ENCODE assay signal across 33 mouse cellular contexts in the genomic region with DNA sequence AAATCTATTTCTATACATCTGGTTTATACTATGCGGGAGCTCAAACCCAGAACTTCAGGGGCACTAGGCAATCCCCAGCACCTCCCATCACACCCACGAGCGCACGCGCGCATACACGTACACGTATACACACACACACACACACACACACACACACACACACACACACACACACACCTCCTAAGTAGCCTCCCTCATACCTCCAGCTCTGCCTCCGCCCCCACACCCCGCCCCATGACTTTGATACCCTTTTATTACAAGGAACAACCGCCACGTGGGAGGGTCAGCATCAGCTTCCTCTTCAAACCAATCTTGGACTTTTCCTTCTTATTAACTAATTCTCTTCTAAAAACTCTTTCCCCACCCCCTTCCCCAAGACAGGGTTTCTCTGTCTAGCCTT. TPM values are rescaled to one million over a fixed set of nuclear protein-coding genes. Genes with fewer than 3 reads are reported as not detected.
DNase-seq lines count a peak whose midpoint lies in the region; ATAC-seq and TF ChIP-seq lines count a peak whose summit lies in the region.
"Had no signal": no experiment of that assay in that cellular context is flagged by ENCODE, and none has a peak within 500 bp of the region (broad histone marks: within the 10 kb centered on the region; RNA-seq: fewer than 3 reads in every experiment).

No protein-coding gene starts in this region.

- H3K4me3 ChIP-seq in liver, embryonic 12.5 days = no peak overlapping the region
- no peak overlapping the region for H3K4me3 ChIP-seq in liver, postnatal 0 days (ENCODE audit: low read depth, low read length)
- H3K4me3 ChIP-seq in ES-Bruce4 (ENCODE audit: low read depth, low read length) = peak overlapping the region; percentile 65
- H3K4me3 ChIP-seq in ES-E14 (ENCODE audit: insufficient read depth in 1 of 2, low read depth in 1 of 2, low read length in 2 of 2, poor library complexity in 1 of 2, severe bottlenecking in 1 of 2) = peak overlapping the region; percentile 79 to 81
- H3K4me3 ChIP-seq in stomach, postnatal 0 days (ENCODE audit: low read depth, low read length) = no peak overlapping the region
- H3K4me3 ChIP-seq: forebrain, embryonic 10.5 days; forebrain, embryonic 13.5 days; heart, embryonic 12.5 days; heart, embryonic 15.5 days; hindbrain, embryonic 10.5 days; hindbrain, embryonic 13.5 days had no signal

- H3K4me1 ChIP-seq in liver, embryonic 12.5 days = peaks cover 34% of the 10 kb centered on the region
- 0 out of 2 replicates have a peak, but pooled peaks cover 3% of the 10 kb centered on the region for H3K4me1 ChIP-seq in liver, postnatal 0 days (ENCODE audit: insufficient read depth)
- peaks cover 2% of the 10 kb centered on the region for H3K4me1 ChIP-seq in ES-Bruce4 (ENCODE audit: control insufficient read depth, insufficient read depth, low read length)
- H3K4me1 ChIP-seq in ES-E14 (ENCODE audit: control insufficient read depth in 2 of 2, insufficient read depth in 2 of 2, low read length in 2 of 2, poor library complexity in 1 of 2) = peaks cover 0 to 12% of the 10 kb centered on the region in 2 experiments; a peak in 1 of 4 replicates
- H3K4me1 ChIP-seq in stomach, postnatal 0 days (replicated peaks; ENCODE audit: control insufficient read depth, insufficient read depth) = no peaks in the 10 kb centered on the region

- TF ChIP-seq CTCF in liver, postnatal 0 days (IDR thresholded peaks at IDR 0.05; ENCODE audit: low read depth) = no peak
- TF ChIP-seq CTCF in ES-Bruce4 (IDR thresholded peaks at IDR 0.05; ENCODE audit: low read depth, low read length) = no peak
- TF ChIP-seq CTCF in stomach, postnatal 0 days (IDR thresholded peaks at IDR 0.05; ENCODE audit: low read depth) = no peak

- peak overlapping the region; percentile 67 for H3K4me2 ChIP-seq in liver, embryonic 12.5 days
- H3K4me2 ChIP-seq in liver, postnatal 0 days (ENCODE audit: low read depth, low read length) = no peak overlapping the region
- no peak overlapping the region for H3K4me2 ChIP-seq in stomach, postnatal 0 days (replicated peaks; ENCODE audit: low read depth)
- H3K4me2 ChIP-seq: forebrain, embryonic 13.5 days; heart, embryonic 12.5 days; heart, embryonic 15.5 days; hindbrain, embryonic 13.5 days had no signal

- 84% methylated on average over 12 of the region's 12 CpGs for WGBS in liver, embryonic 12.5 days (ENCODE audit: insufficient replicate concordance)
- WGBS in liver, postnatal 0 days (ENCODE audit: insufficient replicate concordance) = 88% methylated on average over 12 of the region's 12 CpGs
- 87% methylated on average over 12 of the region's 12 CpGs for WGBS in stomach, postnatal 0 days

- no peaks in the 10 kb centered on the region for H3K36me3 ChIP-seq in liver, embryonic 12.5 days
- H3K36me3 ChIP-seq in liver, postnatal 0 days (replicated peaks; ENCODE audit: insufficient read depth, low read length) = no peaks in the 10 kb centered on the region
- peaks cover 9% of the 10 kb centered on the region for H3K36me3 ChIP-seq in ES-Bruce4 (ENCODE audit: control insufficient read depth, insufficient read depth, low read length, poor library complexity, severe bottlenecking)
- H3K36me3 ChIP-seq in ES-E14 (ENCODE audit: control insufficient read depth, insufficient read depth, low read length, poor library complexity, severe bottlenecking) = peaks cover 10% of the 10 kb centered on the region
- no peaks in the 10 kb centered on the region for H3K36me3 ChIP-seq in stomach, postnatal 0 days (ENCODE audit: control insufficient read depth, insufficient read depth, low read length)
- H3K36me3 ChIP-seq: forebrain, embryonic 10.5 days; G1E; heart, embryonic 12.5 days; heart, embryonic 15.5 days; hindbrain, embryonic 10.5 days; hindbrain, embryonic 13.5 days had no signal

- H3K27ac ChIP-seq in liver, embryonic 12.5 days = no peak overlapping the region
- H3K27ac ChIP-seq in liver, postnatal 0 days (ENCODE audit: low read depth) = no peak overlapping the region
- H3K27ac ChIP-seq in ES-Bruce4 (ENCODE audit: insufficient read depth, low read length) (peak overlapping the region; percentile 98), ES-E14 (ENCODE audit: insufficient read depth, low read depth, low read length, poor library complexity, severe bottlenecking) (peak overlapping the region; percentile 100)
- H3K27ac ChIP-seq in stomach, postnatal 0 days (replicated peaks) = no peak overlapping the region
- H3K27ac ChIP-seq: forebrain, embryonic 10.5 days; forebrain, embryonic 13.5 days; heart, embryonic 15.5 days; hindbrain, embryonic 10.5 days; hindbrain, embryonic 13.5 days had no signal

- TF ChIP-seq EP300 in liver, postnatal 0 days (IDR thresholded peaks at IDR 0.05; ENCODE audit: low read depth) = no peak
- TF ChIP-seq EP300 in ES-Bruce4 (IDR thresholded peaks at IDR 0.05; ENCODE audit: insufficient read depth, low read depth, low read length) = peak; percentile 85; the same call in 1 of the 2 replicates
- TF ChIP-seq EP300 in stomach, postnatal 0 days (optimal IDR thresholded peaks at IDR 0.05) = no peak

- no peak for TF ChIP-seq POLR2A in ES-Bruce4 (IDR thresholded peaks at IDR 0.05; ENCODE audit: insufficient read depth, low read length)

- no peak for ATAC-seq in liver, embryonic 12.5 days
- ATAC-seq in liver, postnatal 0 days = no peak
- no peak for ATAC-seq in stomach, postnatal 0 days (ENCODE audit: low FRiP score, low TSS enrichment)
- no peak for ATAC-seq in CD4-positive, CD25-positive, alpha-beta regulatory T cell, adult 4 months
- ATAC-seq: forebrain, embryonic 13.5 days; forebrain, embryonic 16.5 days; hindbrain, embryonic 16.5 days had no signal

- no peaks in the 10 kb centered on the region for H3K9me3 ChIP-seq in liver, embryonic 12.5 days (replicated peaks)
- H3K9me3 ChIP-seq in liver, postnatal 0 days (ENCODE audit: low read length) = no peaks in the 10 kb centered on the region
- H3K9me3 ChIP-seq in ES-Bruce4 (replicated peaks; ENCODE audit: control insufficient read depth, insufficient read depth, low read length, poor library complexity, severe bottlenecking) = no peaks in the 10 kb centered on the region
- no peaks in the 10 kb centered on the region for H3K9me3 ChIP-seq in ES-E14 (ENCODE audit: control insufficient read depth, insufficient read depth, low read depth, low read length)
- no peaks in the 10 kb centered on the region for H3K9me3 ChIP-seq in stomach, postnatal 0 days (ENCODE audit: control insufficient read depth, low read length)
- H3K9me3 ChIP-seq: forebrain, embryonic 10.5 days; forebrain, embryonic 13.5 days; G1E; heart, embryonic 12.5 days; heart, embryonic 15.5 days; hindbrain, embryonic 10.5 days; hindbrain, embryonic 13.5 days had no signal

- H3K27me3 ChIP-seq in liver, embryonic 12.5 days (replicated peaks) = no peaks in the 10 kb centered on the region
- no peaks in the 10 kb centered on the region for H3K27me3 ChIP-seq in liver, postnatal 0 days (ENCODE audit: insufficient read depth, low read length)
- H3K27me3 ChIP-seq in ES-Bruce4 (ENCODE audit: control insufficient read depth, insufficient read depth, low read length, poor library complexity, severe bottlenecking) = no peaks in the 10 kb centered on the region
- no peaks in the 10 kb centered on the region for H3K27me3 ChIP-seq in stomach, postnatal 0 days (ENCODE audit: control insufficient read depth, insufficient read depth, low read length)
- H3K27me3 ChIP-seq: forebrain, embryonic 13.5 days; heart, embryonic 12.5 days; heart, embryonic 15.5 days; hindbrain, embryonic 13.5 days had no signal

- H3K9ac ChIP-seq in liver, embryonic 12.5 days = no peak overlapping the region
- H3K9ac ChIP-seq in liver, postnatal 0 days (replicated peaks) = no peak overlapping the region
- H3K9ac ChIP-seq in ES-Bruce4 (ENCODE audit: low read depth, poor library complexity, severe bottlenecking) = peak overlapping the region; percentile 87
- H3K9ac ChIP-seq in ES-E14 (ENCODE audit: insufficient read depth, low read depth, low read length, poor library complexity, severe bottlenecking) = peak overlapping the region; percentile 88
- no peak overlapping the region for H3K9ac ChIP-seq in stomach, postnatal 0 days (ENCODE audit: low read length)
- H3K9ac ChIP-seq: forebrain, embryonic 13.5 days; heart, embryonic 12.5 days; heart, embryonic 15.5 days; hindbrain, embryonic 13.5 days had no signal

- in situ Hi-C loops in ES-E14 (cut with MboI; ENCODE audit: low sequenced_read_pairs in 2 of 2, unreplicated experiment in 2 of 2) = no loop called here

- DNase-seq in liver, postnatal 0 days = no peak
- no peak for DNase-seq in ES-E14 (ENCODE audit: low read depth, low spot score)
- DNase-seq in ZHBTc4 (ENCODE audit: low read depth, low spot score) = peak; percentile 94
- no peak for DNase-seq in left cerebral cortex, adult 11 months (ENCODE audit: low spot score)
- no peak for DNase-seq in stomach, postnatal 0 days (ENCODE audit: low spot score)
- DNase-seq: adrenal gland, postnatal 10 days; adrenal gland, postnatal 36 days; cerebellum, adult 18-20 months; cerebellum, adult 9-10 months; cerebellum, postnatal 14 days; gastrocnemius, postnatal 10 days; gastrocnemius, postnatal 36 days; heart, adult 11 months; heart, postnatal 10 days; heart, postnatal 36 days had no signal

RNA-seq across cellular contexts. Expression of gene Gdf3, which starts 2.2 kb away (rescaled TPM):
- polyA plus RNA-seq in liver, embryonic 12.5 days (2016; fragmentation: Nextera tagmentation; extraction: Ambion mirVana) = 7.9 and 8.4 TPM in 2 replicates
- polyA plus RNA-seq in liver, postnatal 0 days (2015; fragmentation: Nextera tagmentation; extraction: Ambion mirVana) = 0.47 and 1.0 TPM in 2 replicates
- polyA plus RNA-seq in ES-Bruce4 (2011; ENCODE audit: insufficient read depth, insufficient read length, low read depth, missing spikeins) = 34.8 and 37.0 TPM in 2 replicates
- total RNA-seq in ES-E14 (2012; rRNA removed) = 155 and 219 TPM in 2 replicates
- not detected in 2 replicates for polyA plus RNA-seq in stomach, postnatal 0 days (2015; fragmentation: Nextera tagmentation; extraction: Ambion mirVana)
- polyA plus RNA-seq in CD4-positive, CD25-positive, alpha-beta regulatory T cell, adult 4 months (2017; shearing (Covaris generic)) = not detected
- total RNA-seq: adrenal gland, adult 18-20 months; adrenal gland, postnatal 10 days; adrenal gland, postnatal 36 days; gastrocnemius, adult 18-20 months; gastrocnemius, postnatal 10 days; gastrocnemius, postnatal 36 days; heart, adult 8-10 months; heart, postnatal 10 days; heart, postnatal 36 days had no signal
- polyA plus RNA-seq: C2C12; embryonic facial prominence, embryonic 11.5 days; embryonic facial prominence, embryonic 14.5 days; forebrain, embryonic 13.5 days; forebrain, embryonic 16.5 days; hindbrain, embryonic 10.5 days had no signal

RNA-seq across cellular contexts. Expression of gene Apobec1, which starts 5.5 kb away (rescaled TPM):
- polyA plus RNA-seq in liver, embryonic 12.5 days (2016; fragmentation: Nextera tagmentation; extraction: Ambion mirVana) = 3.7 and 4.1 TPM in 2 replicates
- polyA plus RNA-seq in liver, postnatal 0 days (2015; fragmentation: Nextera tagmentation; extraction: Ambion mirVana) = 11.9 and 12.3 TPM in 2 replicates
- polyA plus RNA-seq in ES-Bruce4 (2011; ENCODE audit: insufficient read depth, insufficient read length, low read depth, missing spikeins) = 7.9 and 9.7 TPM in 2 replicates
- 5.9 and 8.8 TPM in 2 replicates for total RNA-seq in ES-E14 (2012; rRNA removed)
- polyA plus RNA-seq in stomach, postnatal 0 days (2015; fragmentation: Nextera tagmentation; extraction: Ambion mirVana) = 7.3 and 7.8 TPM in 2 replicates
- 10 to 100 TPM; 24.3 to 35.4 TPM for polyA plus RNA-seq in CD4-positive, CD25-positive, alpha-beta regulatory T cell, adult 4 months (2017; shearing (Covaris generic))

RNA-seq across cellular contexts. Expression of gene Dppa3, which starts 18.5 kb away (rescaled TPM):
- polyA plus RNA-seq in liver, embryonic 12.5 days (2016; fragmentation: Nextera tagmentation; extraction: Ambion mirVana) = not detected in 2 replicates
- 0.16 TPM in 1 of 2 replicates, not detected in the other for polyA plus RNA-seq in liver, postnatal 0 days (2015; fragmentation: Nextera tagmentation; extraction: Ambion mirVana)
- polyA plus RNA-seq in ES-Bruce4 (2011; ENCODE audit: insufficient read depth, insufficient read length, low read depth, missing spikeins) = 203 and 217 TPM in 2 replicates
- 19.2 and 19.6 TPM in 2 replicates for total RNA-seq in ES-E14 (2012; rRNA removed)
- not detected in 2 replicates for polyA plus RNA-seq in stomach, postnatal 0 days (2015; fragmentation: Nextera tagmentation; extraction: Ambion mirVana)
- polyA plus RNA-seq in CD4-positive, CD25-positive, alpha-beta regulatory T cell, adult 4 months (2017; shearing (Covaris generic)) = not detected
- total RNA-seq: adrenal gland, adult 18-20 months; adrenal gland, postnatal 10 days; adrenal gland, postnatal 36 days; G1E; gastrocnemius, adult 18-20 months; gastrocnemius, postnatal 10 days; gastrocnemius, postnatal 36 days; heart, adult 8-10 months; heart, postnatal 10 days; heart, postnatal 36 days had no signal
- polyA plus RNA-seq: C2C12; embryonic facial prominence, embryonic 11.5 days; embryonic facial prominence, embryonic 14.5 days; forebrain, embryonic 10.5 days; forebrain, embryonic 13.5 days; forebrain, embryonic 16.5 days; G1E; heart, embryonic 12.5 days; heart, embryonic 15.5 days; hindbrain, embryonic 10.5 days; hindbrain, embryonic 13.5 days; hindbrain, embryonic 16.5 days had no signal

RNA-seq across cellular contexts. Expression of gene Aicda, which starts 54.1 kb away (rescaled TPM):
- polyA plus RNA-seq in liver, embryonic 12.5 days (2016; fragmentation: Nextera tagmentation; extraction: Ambion mirVana) = 0.05 TPM in 1 of 2 replicates, not detected in the other
- 0.06 TPM in 1 of 2 replicates, not detected in the other for polyA plus RNA-seq in liver, postnatal 0 days (2015; fragmentation: Nextera tagmentation; extraction: Ambion mirVana)
- polyA plus RNA-seq in ES-Bruce4 (2011; ENCODE audit: insufficient read depth, insufficient read length, low read depth, missing spikeins) = 0.55 TPM in 1 of 2 replicates, not detected in the other
- 0.32 and 0.76 TPM in 2 replicates for total RNA-seq in ES-E14 (2012; rRNA removed)
- 0.04 TPM in 1 of 2 replicates, not detected in the other for polyA plus RNA-seq in stomach, postnatal 0 days (2015; fragmentation: Nextera tagmentation; extraction: Ambion mirVana)
- 1 to 10 TPM in 1 of 2 experiments, under 1 TPM in 1; 0.66 to 1.6 TPM for polyA plus RNA-seq in CD4-positive, CD25-positive, alpha-beta regulatory T cell, adult 4 months (2017; shearing (Covaris generic))
- total RNA-seq: adrenal gland, adult 18-20 months; adrenal gland, postnatal 10 days; adrenal gland, postnatal 36 days; G1E; gastrocnemius, adult 18-20 months; gastrocnemius, postnatal 10 days; gastrocnemius, postnatal 36 days; heart, adult 8-10 months; heart, postnatal 10 days; heart, postnatal 36 days had no signal
- polyA plus RNA-seq: C2C12; embryonic facial prominence, embryonic 11.5 days; forebrain, embryonic 10.5 days; G1E; heart, embryonic 12.5 days; heart, embryonic 15.5 days; hindbrain, embryonic 10.5 days had no signal

Comparison
In these comparisons a context has a peak if more than half of its experiments do, and no peak if none do; other contexts are left out.
1. H3K27ac ChIP-seq: peak in ES-Bruce4 (single experiment) and ES-E14 (single experiment); none in liver, embryonic 12.5 days (single experiment), liver, postnatal 0 days (single experiment) and stomach, postnatal 0 days (single experiment).
2. H3K4me3 ChIP-seq: peak in ES-Bruce4 (single experiment) and ES-E14 (2 of 2); none in liver, embryonic 12.5 days (single experiment), liver, postnatal 0 days (single experiment) and stomach, postnatal 0 days (single experiment).
3. H3K9ac ChIP-seq: peak in ES-Bruce4 (single experiment) and ES-E14 (single experiment); none in liver, embryonic 12.5 days (single experiment), liver, postnatal 0 days (single experiment) and stomach, postnatal 0 days (single experiment).
4. RNA of gene Dppa3, which starts 18.5 kb away (polyA plus RNA-seq): 203 to 217 TPM in ES-Bruce4; not detected in CD4-positive, CD25-positive, alpha-beta regulatory T cell, adult 4 months, 0.16 TPM in liver, postnatal 0 days, not detected in stomach, postnatal 0 days and not detected in liver, embryonic 12.5 days; every median in the first group is over 100 times any median in the second.